Mouse (Mus musculus) spleen, postnatal 4 days (tissue): ENCODE measurements around the gene Rhou.

Source experiments
- DNase-seq, 2 experiments: peaks; one replicate each; pipeline ENCODE4 v3.0.0; 2022; ENCODE audit warnings: low spot score in 2 of 2

The Rhou gene

DNA sequence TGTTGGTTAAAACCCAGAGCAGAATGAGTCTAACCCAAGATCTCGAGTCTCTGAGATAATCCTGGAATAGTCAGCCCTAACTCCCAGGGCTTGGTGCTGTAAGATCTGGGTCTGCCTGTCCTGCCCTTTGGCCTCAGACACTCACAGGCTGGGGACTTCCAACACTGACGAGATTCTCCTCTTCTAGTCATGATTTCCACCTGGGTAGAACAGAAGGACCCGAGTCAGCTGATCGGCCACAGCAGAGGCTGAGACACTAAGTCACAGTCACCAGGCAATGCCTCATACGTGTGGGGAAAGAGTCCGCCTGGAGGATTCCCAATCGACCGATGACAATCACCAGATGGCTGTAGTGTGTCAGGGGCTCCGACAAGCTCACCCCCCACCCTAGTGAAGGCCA lies 42.4 kb downstream of the Rhou start:
- DNase-seq, result no peak

DNA sequence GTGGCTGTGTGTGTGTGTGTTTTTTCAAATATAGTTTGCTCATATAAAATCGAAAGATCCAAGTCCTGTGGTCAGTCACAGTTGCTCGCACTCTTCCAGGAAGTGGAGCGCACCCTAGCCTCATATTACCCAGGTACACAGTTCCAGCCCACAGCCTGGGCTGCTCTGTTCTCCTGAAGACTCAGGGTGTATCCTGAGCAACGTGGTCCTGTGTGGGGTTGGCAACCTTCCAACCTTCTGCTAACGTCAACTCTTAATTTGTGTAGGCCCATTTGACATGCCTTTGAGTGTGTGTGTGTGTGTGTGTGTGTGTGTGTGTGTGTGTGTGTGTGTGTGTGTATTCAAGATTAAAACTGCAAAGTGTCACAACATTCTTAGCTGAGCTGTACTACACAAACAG lies 43.6 kb downstream of the Rhou start:
- DNase-seq, result no peak

DNA sequence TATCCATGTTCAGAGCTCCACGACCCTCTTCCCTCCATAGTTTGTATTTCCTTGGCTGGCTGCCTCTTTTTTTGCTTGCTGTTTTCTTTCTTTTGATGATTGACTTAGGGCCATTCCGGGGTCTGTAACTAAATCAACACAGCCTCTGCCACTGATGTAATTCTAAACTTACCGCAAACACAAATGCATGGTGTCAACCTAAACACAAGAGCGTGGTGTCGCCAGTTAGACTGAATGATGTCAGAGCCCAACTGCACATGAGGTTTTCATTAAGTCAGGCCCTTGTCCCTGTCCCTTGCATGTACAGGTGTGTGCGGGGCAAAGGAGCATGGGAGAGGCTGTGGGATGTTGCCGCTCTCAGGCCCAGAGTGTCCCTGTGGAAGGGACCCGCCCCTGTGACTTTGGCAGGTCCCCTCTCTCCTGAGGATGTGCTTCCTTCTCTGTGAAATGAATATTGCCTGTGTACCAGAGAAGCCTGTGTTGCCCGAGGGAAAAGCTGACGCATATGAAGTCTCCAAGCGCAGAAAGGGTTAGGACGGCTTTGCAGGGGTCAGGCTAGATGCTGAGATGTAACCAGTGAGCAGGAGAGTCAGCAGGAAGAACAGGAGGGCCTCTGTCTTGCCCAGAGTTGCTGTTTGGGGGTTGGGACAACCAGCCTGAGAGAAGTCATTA lies 46.8 kb downstream of the Rhou start:
- DNase-seq, result no peak

DNA sequence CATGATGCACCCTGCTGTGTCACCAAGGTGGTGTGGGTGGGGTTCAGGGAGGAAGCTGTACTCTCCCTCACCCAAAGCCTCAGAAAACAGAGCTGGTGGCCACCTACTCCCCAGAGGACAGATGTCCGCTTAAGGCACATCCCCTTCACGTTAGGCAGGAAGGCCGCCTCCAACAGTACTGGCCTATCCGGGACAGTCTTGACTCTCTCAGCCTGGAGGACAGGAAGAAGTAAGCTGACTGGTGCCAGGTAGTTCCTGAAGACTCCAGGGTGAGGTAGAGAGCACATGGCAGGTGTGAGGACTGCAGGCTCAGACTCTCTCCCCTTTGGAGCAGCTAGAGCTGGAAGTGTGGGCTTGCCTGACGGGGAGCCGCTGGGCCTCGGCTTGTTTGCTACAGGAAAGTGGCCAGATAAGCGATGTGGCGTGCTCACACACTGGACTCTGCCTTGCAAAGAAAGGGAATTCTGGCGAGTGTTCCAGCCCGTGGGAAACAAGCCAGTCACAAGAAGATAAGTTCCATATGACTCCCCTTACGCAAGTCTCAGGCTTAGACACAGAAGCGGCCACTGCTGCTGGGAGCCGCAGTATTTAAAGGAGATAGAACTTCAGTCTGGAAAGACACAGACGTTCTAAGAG lies 48.3 kb downstream of the Rhou start:
- no peak for DNase-seq

DNA sequence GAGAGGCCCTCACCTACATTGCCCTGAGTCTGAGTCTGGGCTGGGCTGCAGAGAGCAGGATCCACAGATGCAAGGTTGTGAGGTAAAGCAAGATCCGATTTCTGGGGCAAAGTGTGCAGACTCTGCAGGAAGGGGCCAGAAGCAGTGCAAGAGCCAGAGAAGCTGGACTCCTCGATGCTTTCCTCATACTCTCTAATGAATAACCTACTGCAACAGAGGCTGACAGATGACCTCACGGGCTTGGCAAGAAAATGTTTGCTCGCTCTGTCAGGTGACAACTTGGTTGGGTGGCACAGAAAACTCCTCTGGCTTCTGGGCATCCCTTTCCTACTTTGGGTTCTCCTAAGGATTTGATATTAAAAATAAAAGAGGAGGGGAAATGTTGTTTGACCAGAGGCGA lies 51.6 kb downstream of the Rhou start:
- DNase-seq, result no peak

DNA sequence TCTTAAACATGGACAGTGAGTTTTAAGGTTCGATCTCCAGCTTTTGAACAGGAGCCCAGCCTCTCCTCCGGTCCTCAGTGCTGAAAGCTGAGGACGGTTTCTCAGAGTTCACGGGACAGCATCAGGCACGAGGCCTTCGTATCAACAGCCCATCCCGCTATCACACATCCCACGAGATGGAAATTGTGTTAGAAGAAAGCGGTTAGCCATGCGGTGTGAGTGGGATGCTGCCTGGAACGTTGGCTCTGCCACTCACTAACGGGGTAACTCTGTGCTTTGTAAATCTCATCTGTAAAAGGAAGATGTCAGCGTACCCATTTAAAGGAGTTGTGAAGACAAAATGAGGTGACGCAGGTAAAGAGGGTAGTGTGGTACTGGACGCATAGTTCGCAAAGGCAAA lies 53.4 kb downstream of the Rhou start:
- DNase-seq, result no peak

DNA sequence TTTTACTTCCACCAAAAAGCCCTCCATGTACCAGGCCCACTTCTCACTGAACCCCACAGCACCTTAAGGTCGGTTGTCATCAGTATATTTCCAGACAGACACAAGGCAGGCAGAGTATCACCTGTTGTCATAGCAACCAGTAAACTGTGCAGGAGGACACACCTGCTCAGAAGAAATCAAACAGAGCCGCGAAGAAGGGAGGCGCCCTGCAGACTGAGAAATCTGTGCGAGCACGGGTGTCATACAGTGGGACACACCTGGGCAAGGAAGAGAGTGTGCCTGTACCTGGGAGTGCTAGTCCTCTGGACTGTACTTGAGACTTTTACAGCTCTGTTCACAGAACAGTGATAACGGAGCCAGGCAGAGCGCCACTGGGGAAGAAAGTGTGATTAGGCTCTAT lies 55.0 kb downstream of the Rhou start:
- DNase-seq, result no peak

DNA sequence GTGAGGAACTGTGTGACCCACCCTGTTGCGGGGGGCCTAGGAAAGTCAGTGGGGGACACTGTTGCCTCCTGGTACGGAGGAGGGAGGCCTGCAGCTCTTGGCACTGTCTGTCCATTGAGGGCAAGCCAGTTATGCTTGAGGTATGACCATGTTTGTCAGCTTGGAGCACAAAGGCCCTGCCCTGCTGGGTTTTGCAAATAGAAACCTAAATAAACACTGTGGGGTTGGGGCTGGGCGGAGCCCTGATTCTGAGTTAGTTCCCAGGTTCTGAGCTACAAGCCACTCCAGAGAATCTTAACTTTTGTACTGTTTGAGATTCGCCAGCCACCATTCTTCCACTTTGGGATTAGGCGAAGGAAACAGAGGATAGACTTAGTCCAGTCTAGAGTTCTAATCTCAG lies 56.6 kb downstream of the Rhou start:
- no peak for DNase-seq
